Mouse (Mus musculus): ENCODE results near the gene Hist1h2bg. TPM values are rescaled to one million over a fixed set of nuclear protein-coding genes. Genes with fewer than 3 reads are reported as not detected.
A peak's percentile ranks its signal among the peaks of the same experiment; 100 is the strongest.
"Not testable (repeated sequence)": the region's sequence is repeated elsewhere in the genome, so short reads cannot be mapped to it uniquely, and the experiment has no call there.

Hist1h2bg gene
- polyA plus RNA-seq, 1 experiment from 2014 or later = 6.5 TPM

- WGBS (ENCODE audit: insufficient replicate concordance) = under 1% methylated on average over 50 of the region's 54 CpGs
- no peaks in the 10 kb centered on the region for H3K9me3 ChIP-seq (replicated peaks; ENCODE audit: control insufficient read depth, low read length)
- peak overlapping the region; percentile 60 for H3K4me3 ChIP-seq (ENCODE audit: low read depth, low read length)
- H3K27me3 ChIP-seq (ENCODE audit: control insufficient read depth, insufficient read depth, low read length) = no peaks in the 10 kb centered on the region
- H3K27ac ChIP-seq (ENCODE audit: low read depth, low read length) = peak overlapping the region; percentile 98
- H3K4me1 ChIP-seq (ENCODE audit: control insufficient read depth, insufficient read depth, low read length) = peaks cover 7% of the 10 kb centered on the region; the same call in 1 of the 2 replicates
- H3K36me3 ChIP-seq (ENCODE audit: control insufficient read depth, insufficient read depth, low read length) = no peaks in the 10 kb centered on the region
- peak overlapping the region; percentile 86 for H3K4me2 ChIP-seq
- peak; percentile 80 for ATAC-seq (replicated peaks; ENCODE audit: insufficient number of reproducible peaks, low FRiP score, low TSS enrichment)
- H3K9ac ChIP-seq (ENCODE audit: low read depth, low read length) = peak overlapping the region; percentile 93
These were observed 16.0 kb upstream of the Hist1h2bg start for GRCm38 (mm10) chr13:23554925-23555838.

- 1% methylated on average over 18 of the region's 18 CpGs for WGBS (ENCODE audit: insufficient replicate concordance)
- peaks cover 7% of the 10 kb centered on the region; the same call in 1 of the 2 replicates for H3K4me1 ChIP-seq (ENCODE audit: control insufficient read depth, insufficient read depth, low read length)
- ATAC-seq (replicated peaks; ENCODE audit: insufficient number of reproducible peaks, low FRiP score, low TSS enrichment) = peak; percentile 66
- H3K9ac ChIP-seq (ENCODE audit: low read depth, low read length) = peak overlapping the region; percentile 93
- no peaks in the 10 kb centered on the region for H3K36me3 ChIP-seq (ENCODE audit: control insufficient read depth, insufficient read depth, low read length)
- H3K27ac ChIP-seq (ENCODE audit: low read depth, low read length) = peak overlapping the region; percentile 98
- H3K9me3 ChIP-seq (replicated peaks; ENCODE audit: control insufficient read depth, low read length) = no peaks in the 10 kb centered on the region
- H3K4me3 ChIP-seq (ENCODE audit: low read depth, low read length) = peak overlapping the region; percentile 60
- no peaks in the 10 kb centered on the region for H3K27me3 ChIP-seq (ENCODE audit: control insufficient read depth, insufficient read depth, low read length)
- peak overlapping the region; percentile 86 for H3K4me2 ChIP-seq
These were observed 15.3 kb upstream of the Hist1h2bg start for GRCm38 (mm10) chr13:23555839-23556416.

- Histone ChIP-seq H3K4me1 (ENCODE audit: control insufficient read depth, insufficient read depth, low read length) (peaks cover 7% of the 10 kb centered on the region; the same call in 1 of the 2 replicates), H3K36me3 (ENCODE audit: control insufficient read depth, insufficient read depth, low read length) (no peaks in the 10 kb centered on the region), H3K4me3 (ENCODE audit: low read depth, low read length) (no peak overlapping the region), H3K27me3 (ENCODE audit: control insufficient read depth, insufficient read depth, low read length) (no peaks in the 10 kb centered on the region), H3K9me3 (replicated peaks; ENCODE audit: control insufficient read depth, low read length) (no peaks in the 10 kb centered on the region), H3K27ac (ENCODE audit: low read depth, low read length) (peak overlapping the region; percentile 54; the same call in 1 of the 2 replicates), H3K9ac (ENCODE audit: low read depth, low read length) (0 out of 2 replicates have a peak overlapping the region, but pooled peaks have one; percentile 8), H3K4me2 (peak overlapping the region; percentile 86)
- WGBS (ENCODE audit: insufficient replicate concordance) = 73% methylated on average over 3 of the region's 3 CpGs
- ATAC-seq (replicated peaks; ENCODE audit: insufficient number of reproducible peaks, low FRiP score, low TSS enrichment) = no peak
These were observed 14.3 kb upstream of the Hist1h2bg start for GRCm38 (mm10) chr13:23556906-23557305.

- not testable (repeated sequence) for H3K4me2 ChIP-seq; H3K9ac ChIP-seq (ENCODE audit: low read depth, low read length)
- WGBS (ENCODE audit: insufficient replicate concordance) = 33% methylated on average over 2 of the region's 2 CpGs
These were observed 10.5 kb upstream of the Hist1h2bg start for GRCm38 (mm10) chr13:23560699-23561098.

GRCm38 (mm10) chr13:23561531-23561882 is 9.7 kb upstream of the Hist1h2bg start:
- H3K36me3 ChIP-seq (ENCODE audit: control insufficient read depth, insufficient read depth, low read length); H3K4me1 ChIP-seq (ENCODE audit: control insufficient read depth, insufficient read depth, low read length); H3K27me3 ChIP-seq (ENCODE audit: control insufficient read depth, insufficient read depth, low read length); ATAC-seq (replicated peaks; ENCODE audit: insufficient number of reproducible peaks, low FRiP score, low TSS enrichment); H3K9me3 ChIP-seq (replicated peaks; ENCODE audit: control insufficient read depth, low read length): not testable (repeated sequence)
- peak overlapping the region; percentile 43; the same call in 1 of the 2 replicates for H3K9ac ChIP-seq (ENCODE audit: low read depth, low read length)
- WGBS (ENCODE audit: insufficient replicate concordance) = 0% methylated on average over 2 of the region's 5 CpGs
- H3K4me2 ChIP-seq = peak overlapping the region; percentile 79
- H3K4me3 ChIP-seq (ENCODE audit: low read depth, low read length) = peak overlapping the region; percentile 42
- peak overlapping the region; percentile 97 for H3K27ac ChIP-seq (ENCODE audit: low read depth, low read length)

More at GRCm38 (mm10) chr13:23560699-23561098, 10.5 kb upstream of the Hist1h2bg start:
- H3K9me3 ChIP-seq (replicated peaks; ENCODE audit: control insufficient read depth, low read length); H3K27ac ChIP-seq (ENCODE audit: low read depth, low read length); H3K4me3 ChIP-seq (ENCODE audit: low read depth, low read length); ATAC-seq (replicated peaks; ENCODE audit: insufficient number of reproducible peaks, low FRiP score, low TSS enrichment); H3K4me1 ChIP-seq (ENCODE audit: control insufficient read depth, insufficient read depth, low read length); H3K36me3 ChIP-seq (ENCODE audit: control insufficient read depth, insufficient read depth, low read length); H3K27me3 ChIP-seq (ENCODE audit: control insufficient read depth, insufficient read depth, low read length): not testable (repeated sequence)

GRCm38 (mm10) chr13:23561883-23562659 is 9.1 kb upstream of the Hist1h2bg start, which contains the start of gene Hist1h3e:
Gene Hist1h3e (minus strand): TSS chr13:23562369.
- Histone ChIP-seq H3K4me3 (ENCODE audit: low read depth, low read length) (peak within 1 kb of the TSS; percentile 42), H3K9ac (ENCODE audit: low read depth, low read length) (peak within 1 kb of the TSS; percentile 77), H3K27ac (ENCODE audit: low read depth, low read length) (peak within 1 kb of the TSS; percentile 97), H3K4me2 (peak within 1 kb of the TSS; percentile 79)
- under 1% methylated on average over 53 of the region's 67 CpGs for WGBS (ENCODE audit: insufficient replicate concordance)
- H3K9me3 ChIP-seq (replicated peaks; ENCODE audit: control insufficient read depth, low read length); H3K4me1 ChIP-seq (ENCODE audit: control insufficient read depth, insufficient read depth, low read length); H3K27me3 ChIP-seq (ENCODE audit: control insufficient read depth, insufficient read depth, low read length); H3K36me3 ChIP-seq (ENCODE audit: control insufficient read depth, insufficient read depth, low read length): not testable (repeated sequence)
- ATAC-seq (replicated peaks; ENCODE audit: insufficient number of reproducible peaks, low FRiP score, low TSS enrichment) = peak; percentile 88

GRCm38 (mm10) chr13:23562699-23563462 is 8.3 kb upstream of the Hist1h2bg start:
- no peaks in the 10 kb centered on the region for H3K27me3 ChIP-seq (ENCODE audit: control insufficient read depth, insufficient read depth, low read length)
- H3K9me3 ChIP-seq (replicated peaks; ENCODE audit: control insufficient read depth, low read length) = no peaks in the 10 kb centered on the region
- H3K4me2 ChIP-seq = peak overlapping the region; percentile 79
- H3K9ac ChIP-seq (ENCODE audit: low read depth, low read length) = peak overlapping the region; percentile 77
- peak overlapping the region; percentile 42 for H3K4me3 ChIP-seq (ENCODE audit: low read depth, low read length)
- ATAC-seq (replicated peaks; ENCODE audit: insufficient number of reproducible peaks, low FRiP score, low TSS enrichment) = peak; percentile 55; the same call in 1 of the 2 replicates
- H3K36me3 ChIP-seq (ENCODE audit: control insufficient read depth, insufficient read depth, low read length) = no peaks in the 10 kb centered on the region
- H3K4me1 ChIP-seq (ENCODE audit: control insufficient read depth, insufficient read depth, low read length) = no peaks in the 10 kb centered on the region
- 3% methylated on average over 18 of the region's 18 CpGs for WGBS (ENCODE audit: insufficient replicate concordance)
- H3K27ac ChIP-seq (ENCODE audit: low read depth, low read length) = peak overlapping the region; percentile 97
